Mouse (Mus musculus): Measurements from ENCODE around the gene Agap1.
A peak's percentile ranks its signal among the peaks of the same experiment; 100 is the strongest.

The Agap1 gene

GRCm38 (mm10) chr1:89547525-89548504 is 93.2 kb downstream of the Agap1 start:
- no peak for DNase-seq

DNA sequence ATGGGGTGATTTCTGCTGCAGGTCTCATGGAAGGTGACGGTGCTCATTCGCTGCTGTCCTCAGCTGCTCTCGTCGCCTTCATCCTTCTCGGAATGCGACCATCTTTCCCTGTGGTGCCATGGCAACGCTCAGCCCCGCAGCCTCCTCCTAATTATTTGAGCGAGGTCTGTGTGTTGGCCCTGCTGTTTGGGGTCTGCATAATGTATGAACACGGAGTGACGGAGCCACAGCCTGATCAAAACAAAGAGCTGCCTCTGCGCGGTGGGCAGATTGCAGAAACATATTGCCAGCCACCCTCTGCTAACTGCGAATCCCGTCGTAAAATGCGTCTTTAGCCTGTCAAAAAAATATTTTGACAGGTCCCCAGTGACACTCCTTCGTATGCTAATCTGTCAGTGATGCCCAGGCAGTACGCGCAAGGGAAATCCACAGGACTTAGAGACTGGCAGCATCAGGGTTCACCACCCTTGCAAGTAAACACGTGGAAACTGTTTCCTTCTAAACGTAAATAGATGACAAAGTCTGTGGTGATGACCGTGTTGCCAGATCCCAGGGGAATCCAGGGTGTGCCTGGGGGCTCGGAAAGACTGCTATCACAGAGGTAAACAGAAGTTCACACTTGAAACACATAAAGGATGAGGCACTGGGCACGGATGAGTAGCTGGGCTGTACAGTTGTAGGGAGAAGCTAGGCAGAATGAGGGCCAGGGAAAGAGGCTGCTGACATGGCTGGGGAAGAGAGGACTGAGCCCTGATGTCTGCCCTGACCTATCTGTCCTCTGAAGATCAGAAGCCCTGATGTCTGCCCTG is 95.7 kb downstream of the Agap1 start:
- DNase-seq = no peak

DNA sequence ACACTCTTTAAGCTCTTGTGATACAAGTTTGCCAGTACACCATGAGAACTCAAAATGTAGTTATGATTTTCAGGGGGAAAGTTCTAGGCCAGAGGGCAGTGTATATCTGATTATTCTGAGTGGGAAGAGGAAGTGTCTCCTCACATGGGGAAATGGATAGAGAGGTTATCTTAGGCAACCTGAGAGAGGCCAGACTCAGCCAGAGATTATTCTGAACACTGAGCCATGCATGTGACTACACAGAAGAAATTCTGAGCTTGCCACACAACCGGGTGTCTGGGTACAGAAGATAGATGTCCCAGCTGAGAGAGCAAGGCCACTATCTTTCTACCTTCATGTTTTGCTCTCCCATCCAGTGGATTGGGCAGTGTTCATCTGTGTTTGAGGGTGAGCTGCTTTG is 97.9 kb downstream of the Agap1 start:
- DNase-seq = no peak

GRCm38 (mm10) chr1:89553791-89554190 is 99.2 kb downstream of the Agap1 start:
- DNase-seq = no peak

GRCm38 (mm10) chr1:89554969-89555856 is 100.6 kb downstream of the Agap1 start:
- no peak for DNase-seq

GRCm38 (mm10) chr1:89556006-89556405 is 101.4 kb downstream of the Agap1 start:
- no peak for DNase-seq

GRCm38 (mm10) chr1:89557401-89557800 is 102.8 kb downstream of the Agap1 start:
- DNase-seq = no peak

GRCm38 (mm10) chr1:89558080-89558479 is 103.5 kb downstream of the Agap1 start:
- peak; percentile 55 for DNase-seq

DNA sequence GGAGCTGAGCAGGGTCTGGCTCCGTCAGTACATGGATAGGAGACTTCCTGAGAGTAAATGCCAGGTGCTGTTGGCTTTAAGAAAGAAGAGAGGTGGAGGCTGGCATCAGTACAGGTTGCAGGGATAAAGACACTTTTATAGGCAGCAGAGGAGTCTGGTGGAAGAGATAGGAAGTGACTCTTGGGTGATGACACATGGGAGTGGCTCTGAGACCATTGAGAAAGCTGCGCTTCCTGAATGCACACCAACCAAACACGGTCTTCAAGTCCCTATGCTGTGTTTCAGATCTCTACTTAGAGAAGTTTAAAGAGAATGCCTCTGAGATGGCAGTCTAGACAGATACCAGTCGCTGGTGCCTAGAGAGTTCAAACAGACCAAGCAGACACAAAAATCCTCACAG is 108.8 kb downstream of the Agap1 start:
- DNase-seq = no peak

DNA sequence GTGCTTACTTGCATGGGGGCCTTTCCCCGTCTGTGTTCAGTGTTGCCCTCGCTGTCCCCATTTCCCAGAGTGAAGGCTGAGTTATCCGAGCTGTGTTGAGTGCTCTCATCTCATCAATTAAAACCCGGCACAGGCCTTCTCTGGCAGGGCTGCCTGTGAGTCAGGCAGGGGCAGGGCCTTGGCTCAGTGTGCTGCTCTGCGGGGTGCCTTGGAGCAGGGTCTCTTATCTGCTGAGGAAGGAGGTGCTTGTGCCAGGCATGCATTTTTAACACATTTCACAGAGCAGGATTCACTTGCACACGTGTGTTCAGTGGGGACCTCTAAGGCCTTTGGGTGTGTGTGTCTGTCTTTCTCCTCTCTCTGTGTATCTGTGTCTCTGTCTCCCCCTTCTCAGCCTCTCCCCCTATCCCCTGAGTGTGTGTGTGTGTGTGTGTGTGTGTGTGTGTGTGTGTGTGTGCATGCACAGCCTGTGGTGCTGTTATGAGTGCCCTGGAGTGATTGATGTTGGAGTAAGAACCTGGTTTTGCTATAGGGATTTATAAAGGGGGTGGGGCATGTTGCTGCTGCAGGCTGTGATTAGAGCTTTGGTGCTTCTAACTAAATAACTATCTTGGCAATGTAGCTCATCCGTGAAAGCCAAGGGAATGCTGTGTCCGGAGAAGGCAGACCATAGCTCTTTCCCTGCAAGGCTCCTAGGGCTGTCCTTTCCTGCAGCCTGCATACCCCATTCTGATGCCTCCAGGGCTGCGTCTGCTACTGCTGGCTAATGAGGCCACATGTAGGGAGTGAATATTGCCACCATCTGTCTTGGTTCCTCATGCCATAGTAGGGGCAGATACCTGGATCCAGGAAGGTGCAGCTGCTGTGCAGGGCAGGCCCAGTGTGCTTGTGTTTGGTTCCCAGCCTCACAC is 112.2 kb downstream of the Agap1 start:
- no peak for DNase-seq

GRCm38 (mm10) chr1:89568546-89569405 is 114.2 kb downstream of the Agap1 start:
- no peak for DNase-seq

- DNase-seq = no peak
These were observed 116.1 kb downstream of the Agap1 start for GRCm38 (mm10) chr1:89570522-89571299.

GRCm38 (mm10) chr1:89573486-89573885 is 118.9 kb downstream of the Agap1 start:
- DNase-seq = peak; percentile 36

GRCm38 (mm10) chr1:89574941-89575890 is 120.6 kb downstream of the Agap1 start:
- peak; percentile 45 for DNase-seq

DNA sequence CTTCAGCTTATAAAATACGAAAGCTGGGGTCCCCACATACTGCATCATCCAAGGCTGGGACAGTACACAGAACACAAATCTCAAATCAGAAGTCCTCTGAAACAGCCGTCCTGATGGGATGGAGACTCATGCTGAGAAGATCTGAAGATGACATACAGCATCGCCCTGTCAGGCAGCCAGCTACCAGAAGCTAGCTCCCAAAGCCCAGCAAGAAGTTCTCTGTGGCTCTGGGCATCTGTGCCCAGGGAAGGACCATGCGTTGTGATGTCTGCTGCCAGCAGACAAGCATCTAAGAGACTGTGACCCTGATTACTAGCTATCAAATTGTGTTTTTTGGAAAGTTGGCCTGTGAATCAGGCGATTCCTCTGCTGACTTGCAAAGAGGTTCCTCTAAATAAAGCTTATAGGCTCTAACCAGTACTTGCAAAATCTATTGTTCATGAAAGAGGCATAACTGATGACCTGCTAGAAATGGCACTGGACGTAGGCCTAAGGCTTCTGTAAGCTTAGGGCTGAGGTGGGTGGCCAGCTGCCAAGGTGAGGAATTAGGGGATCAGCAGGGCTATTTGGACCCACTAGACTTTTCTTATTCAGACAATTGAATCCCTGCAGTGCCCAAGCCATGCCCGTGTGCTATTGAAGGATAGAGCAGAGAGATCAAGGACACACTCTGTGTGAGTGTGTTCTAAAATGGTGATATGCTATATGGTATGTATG is 121.7 kb downstream of the Agap1 start:
- no peak for DNase-seq

GRCm38 (mm10) chr1:89576985-89577384 is 122.4 kb downstream of the Agap1 start:
- peak; percentile 69 for DNase-seq

Measured in lung, postnatal 10 days (tissue).